Mouse (Mus musculus) right cerebral cortex, postnatal 10 days (tissue): ENCODE data around the gene Dhx36.

Experiments used
- DNase-seq, 2 experiments: peaks; one replicate each; pipeline ENCODE4 v3.0.0; 2021; ENCODE audit warnings: low spot score in 2 of 2

The Dhx36 gene

GRCm38 (mm10) chr3:62506488-62507205 is at the start of gene Dhx36:
Gene Dhx36 (minus strand): TSS chr3:62507004.
- peak; percentile 99 for DNase-seq

- DNase-seq, result no peak
These were observed 20.8 kb upstream of the Dhx36 start for GRCm38 (mm10) chr3:62527593-62527992.

DNA sequence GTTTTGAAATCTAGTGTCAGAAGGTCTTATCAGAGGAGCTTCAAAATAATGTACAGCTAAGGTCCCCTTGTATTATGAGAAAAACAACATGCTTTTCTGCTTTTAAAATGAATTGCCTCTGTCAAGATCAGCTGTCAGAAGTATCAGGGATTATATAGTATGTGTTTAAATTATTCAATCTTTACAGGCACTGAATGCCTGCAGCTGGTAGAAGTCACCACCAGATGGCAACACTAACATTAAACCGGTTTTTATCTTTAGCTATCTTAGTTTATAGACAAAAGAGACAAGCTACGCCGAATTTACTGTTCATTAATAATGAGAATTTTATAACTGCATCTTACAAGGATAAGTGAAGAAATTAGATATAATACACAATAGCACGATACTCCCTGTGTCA is 20.4 kb upstream of the Dhx36 start:
- peak; percentile 48 to 59 for DNase-seq

DNA sequence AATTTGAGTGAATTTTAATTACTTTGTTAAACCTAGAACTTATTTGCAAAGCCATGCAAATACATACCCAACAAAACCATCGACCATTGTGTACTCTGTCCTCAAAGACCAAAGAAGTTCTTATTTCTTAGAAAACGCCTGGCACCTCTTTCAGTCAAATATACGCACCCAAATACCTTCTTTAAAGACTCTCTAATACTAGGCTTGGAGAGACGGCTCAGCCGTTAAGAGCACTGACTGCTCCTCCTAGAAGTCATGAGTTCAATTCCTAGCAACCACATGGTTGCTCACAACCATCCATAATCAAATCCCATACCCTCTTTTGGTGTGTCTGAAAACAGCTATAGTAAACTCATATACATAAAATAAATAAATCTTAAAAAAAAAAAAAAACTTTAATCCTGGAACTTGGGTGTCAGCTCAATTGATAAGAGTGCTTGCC is 423 bp upstream of the Dhx36 start:
- no peak for DNase-seq

- DNase-seq, result no peak
These were observed 1.5 kb downstream of the Dhx36 start for GRCm38 (mm10) chr3:62505166-62505900.

- DNase-seq, result no peak
These were observed 7.5 kb downstream of the Dhx36 start for GRCm38 (mm10) chr3:62499327-62499726.

GRCm38 (mm10) chr3:62492568-62492967 is 14.2 kb downstream of the Dhx36 start:
- DNase-seq, result no peak

DNA sequence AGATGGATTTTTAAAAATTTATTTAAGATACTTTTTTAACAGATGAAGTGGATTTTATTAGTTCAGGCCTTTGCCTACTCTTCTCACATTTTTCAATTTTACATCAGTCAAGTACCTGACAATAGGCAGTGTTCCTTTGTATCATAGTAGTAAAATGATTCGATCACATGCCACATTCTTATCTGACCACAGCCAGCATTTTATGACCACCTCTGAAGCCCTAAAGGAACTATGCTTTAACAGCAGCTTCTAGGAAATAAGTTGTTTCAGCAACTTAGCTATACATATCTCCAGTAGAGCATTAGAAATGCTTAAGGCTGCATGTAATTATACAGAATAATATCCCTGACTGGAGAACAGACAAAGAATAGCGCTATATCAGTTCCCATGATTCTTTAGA is 22.5 kb downstream of the Dhx36 start:
- no peak for DNase-seq

- no peak for DNase-seq
These were observed 36.6 kb downstream of the Dhx36 start for GRCm38 (mm10) chr3:62470179-62470578.

GRCm38 (mm10) chr3:62464276-62464675 is 42.5 kb downstream of the Dhx36 start:
- DNase-seq, result no peak

- DNase-seq, result no peak
These were observed 47.3 kb downstream of the Dhx36 start for GRCm38 (mm10) chr3:62459483-62459882.

DNA sequence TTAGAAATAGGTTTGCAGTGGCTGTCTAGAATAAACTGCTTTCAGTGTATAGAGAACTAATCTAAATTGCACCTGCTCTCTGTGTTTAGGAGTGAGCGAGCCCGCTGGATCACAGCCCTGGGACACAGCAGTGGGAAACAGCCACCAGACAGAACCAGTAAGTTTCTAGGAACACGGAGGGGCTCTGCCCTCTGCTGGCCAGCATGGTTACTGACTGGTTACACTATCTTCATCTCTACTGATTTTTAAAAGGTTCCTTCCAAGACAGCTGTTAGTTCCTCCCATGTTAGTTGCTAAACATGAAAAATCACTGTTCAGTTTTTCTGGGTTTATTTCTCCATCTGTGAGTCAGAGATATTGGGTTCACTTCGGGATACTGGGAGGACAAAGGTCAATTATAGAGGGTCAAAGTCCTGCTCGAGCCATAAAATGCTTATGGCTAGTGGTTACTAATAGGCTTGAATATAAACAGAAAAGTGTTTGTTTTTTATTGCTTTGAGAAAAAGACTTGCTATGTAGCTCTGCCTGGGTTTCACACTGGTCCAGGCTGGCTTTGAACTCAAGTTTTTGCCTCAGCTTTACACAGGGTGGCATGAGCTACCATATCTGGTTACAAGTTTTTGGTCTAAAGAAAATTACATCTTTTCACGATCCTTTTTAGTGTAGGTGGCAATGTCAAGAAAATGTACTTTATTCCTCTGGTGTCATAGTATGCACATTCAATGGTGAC is 48.4 kb downstream of the Dhx36 start:
- peak; percentile 78 to 82 for DNase-seq

- DNase-seq, result peak; percentile 75 to 87
These were observed 51.0 kb downstream of the Dhx36 start for GRCm38 (mm10) chr3:62455854-62456253.

GRCm38 (mm10) chr3:62454096-62454495 is 52.7 kb downstream of the Dhx36 start:
- peak; percentile 51 to 57 for DNase-seq

DNA sequence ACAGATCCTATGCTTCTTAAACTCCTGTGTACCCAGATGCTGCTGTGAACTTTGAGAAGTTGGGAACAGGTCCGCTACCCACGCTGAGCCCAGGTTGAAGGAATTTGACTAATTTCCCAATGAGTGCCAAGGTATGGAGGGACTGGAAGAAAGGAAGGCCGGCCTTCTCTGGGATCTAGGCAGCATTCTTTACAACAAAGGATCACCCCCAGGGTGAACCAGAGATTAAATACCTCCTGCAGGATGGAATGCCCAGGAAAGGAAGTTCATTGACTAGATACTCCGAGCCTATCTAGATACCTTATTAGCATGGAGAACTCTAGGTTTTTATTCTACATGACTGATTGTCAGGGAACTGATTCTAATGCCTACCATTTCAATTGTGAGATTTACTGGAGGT is 53.8 kb downstream of the Dhx36 start:
- no peak for DNase-seq

- DNase-seq, result no peak
These were observed 56.8 kb downstream of the Dhx36 start for GRCm38 (mm10) chr3:62449871-62450496.

GRCm38 (mm10) chr3:62447151-62447550 is 59.7 kb downstream of the Dhx36 start:
- no peak for DNase-seq

DNA sequence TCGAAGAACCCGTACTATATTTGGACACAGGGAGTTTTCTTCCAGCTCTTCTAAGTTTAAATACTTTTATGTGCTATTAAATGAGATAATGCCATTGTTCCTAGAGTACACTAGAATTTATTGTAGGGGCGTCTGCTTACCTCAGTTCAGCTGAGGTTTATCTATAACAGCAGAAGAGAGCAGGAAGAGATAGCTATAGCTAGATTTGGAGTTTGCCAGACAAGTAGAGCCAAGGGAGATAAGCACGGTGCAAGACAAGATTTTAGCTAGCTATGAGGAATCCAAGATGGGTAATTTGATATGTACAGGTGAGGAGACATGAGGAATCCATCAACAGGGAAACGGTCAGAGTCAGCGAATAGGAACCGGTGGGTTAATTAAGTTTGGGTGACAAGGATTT is 60.5 kb downstream of the Dhx36 start:
- no peak for DNase-seq

- no peak for DNase-seq
These were observed 63.1 kb downstream of the Dhx36 start for GRCm38 (mm10) chr3:62443582-62444194.

GRCm38 (mm10) chr3:62440431-62440969 is 66.3 kb downstream of the Dhx36 start:
- no peak for DNase-seq

GRCm38 (mm10) chr3:62435923-62436322 is 70.9 kb downstream of the Dhx36 start:
- no peak for DNase-seq
